Mouse (Mus musculus): ENCODE measurements at regions not wholly inside any gene's neighbourhood (a gene's known extent, or its start where the extent isn't known, plus 50 kb on each side); places are given as distances from the start of the nearest gene placed in this dataset.

DNA sequence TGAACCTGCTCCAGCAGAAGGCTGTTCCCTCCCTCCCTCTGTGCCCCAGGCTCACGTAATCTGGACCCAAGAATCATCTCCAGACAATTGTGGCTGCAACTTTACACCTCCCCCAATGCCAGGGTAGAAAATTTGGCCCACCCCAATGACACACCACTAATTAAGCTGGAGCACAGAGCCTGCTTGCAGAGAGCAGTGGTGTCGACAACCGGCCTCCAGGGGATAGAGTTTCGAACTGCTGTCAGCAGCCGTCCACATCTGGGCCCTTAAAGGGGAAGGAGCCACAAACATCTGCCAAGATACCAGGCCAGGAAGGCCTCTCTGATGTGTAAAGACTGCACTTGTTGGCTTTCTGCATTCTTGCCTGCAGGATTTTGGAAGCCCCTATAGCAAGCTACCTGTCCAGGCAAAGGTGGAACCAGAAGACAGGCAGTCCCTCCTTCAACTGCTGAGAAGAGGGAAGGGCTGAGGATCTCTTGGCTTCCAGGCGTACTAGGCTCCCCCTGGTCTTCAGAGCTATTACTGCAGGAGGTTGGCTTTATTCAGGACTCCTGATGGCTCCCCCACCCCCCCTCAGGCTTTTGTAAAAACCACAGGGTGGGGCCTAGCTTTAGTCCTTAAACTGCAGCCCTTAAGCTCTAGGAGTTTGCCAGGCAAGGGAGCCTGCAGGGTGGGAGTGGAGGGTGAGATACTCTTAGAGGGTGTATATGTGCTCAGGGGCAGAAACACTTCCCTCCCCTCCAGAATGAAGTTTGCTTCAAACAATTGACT, 160.5 kb upstream of the Sox11 start:
- DNase-seq (ENCODE audit: low read depth, low spot score) = peak; percentile 27

DNA sequence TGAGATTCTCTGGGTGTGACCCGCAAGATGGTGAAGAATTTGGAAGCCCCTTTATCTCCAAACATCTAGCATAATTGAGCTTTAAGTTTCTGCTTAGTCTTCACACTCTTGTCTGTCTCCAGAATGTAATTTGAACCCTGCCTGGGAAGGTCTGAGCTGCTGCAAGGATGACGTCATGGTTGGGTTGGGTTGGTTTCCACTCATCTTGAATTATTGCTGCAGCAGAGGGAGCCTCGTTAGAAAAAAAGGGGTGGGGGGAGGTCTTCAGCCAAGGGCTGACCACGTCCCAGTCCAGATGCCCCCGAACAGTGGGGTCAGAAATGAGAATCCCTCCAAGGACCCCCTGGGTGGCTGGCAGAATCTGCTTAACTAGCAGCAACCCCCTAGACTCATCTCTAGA, 158.1 kb upstream of the Sox11 start:
- peak; percentile 8 for DNase-seq (ENCODE audit: low read depth, low spot score)

DNA sequence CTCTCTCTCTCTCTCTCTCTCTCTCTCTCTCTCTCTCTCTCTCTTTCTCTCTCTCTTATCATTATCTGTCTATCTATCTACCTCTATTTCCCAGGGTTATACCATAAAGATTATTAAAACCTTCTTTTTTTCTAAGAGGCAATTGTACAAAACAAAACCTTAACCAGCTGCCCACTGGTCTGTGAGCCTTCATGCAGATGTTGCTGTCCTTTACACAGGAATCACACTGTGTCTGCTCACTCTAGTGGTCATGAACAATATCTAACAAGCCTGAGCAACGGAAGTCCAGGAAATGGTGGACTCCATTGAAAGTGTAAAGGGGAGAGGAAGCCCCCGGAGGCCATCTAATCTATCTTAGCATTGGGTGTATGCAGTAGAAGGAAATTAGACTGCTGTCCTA, 156.9 kb upstream of the Sox11 start:
- no peak for DNase-seq (ENCODE audit: low read depth, low spot score)

DNA sequence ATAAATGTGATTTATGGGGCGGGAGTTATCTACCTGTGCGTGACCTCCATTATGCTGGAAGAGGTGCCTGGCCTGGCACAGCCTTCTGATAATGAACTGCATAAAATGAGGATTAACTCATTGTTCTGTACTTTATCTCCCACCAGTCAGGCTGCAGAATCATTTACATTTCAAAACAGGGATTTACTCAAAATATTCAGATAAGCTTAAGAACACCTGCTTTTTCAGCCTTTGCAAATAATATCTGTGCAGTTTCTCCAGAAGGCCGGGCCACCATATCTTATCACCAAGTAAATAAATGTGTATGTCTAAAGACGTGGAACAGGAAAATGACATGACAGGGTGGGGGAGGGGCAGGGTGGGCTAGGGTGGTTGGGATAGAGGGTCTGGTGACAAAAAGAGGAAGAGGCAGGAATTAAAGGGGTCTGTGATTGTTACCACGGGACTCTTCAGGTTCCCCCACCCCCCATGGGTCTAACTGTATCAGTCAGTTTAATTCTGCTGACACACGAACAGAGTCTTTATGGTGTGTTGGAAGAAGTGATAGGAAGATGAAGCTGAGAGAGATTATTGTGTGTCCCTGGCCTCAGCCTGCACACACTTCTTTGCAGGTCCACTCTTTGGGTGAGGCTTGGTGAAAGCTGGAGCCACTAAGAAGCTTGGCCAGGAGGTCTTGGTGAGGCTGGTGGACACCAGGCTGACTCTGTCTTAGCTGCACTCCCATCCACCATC, 154.6 kb upstream of the Sox11 start:
- DNase-seq (ENCODE audit: low read depth, low spot score) = no peak

DNA sequence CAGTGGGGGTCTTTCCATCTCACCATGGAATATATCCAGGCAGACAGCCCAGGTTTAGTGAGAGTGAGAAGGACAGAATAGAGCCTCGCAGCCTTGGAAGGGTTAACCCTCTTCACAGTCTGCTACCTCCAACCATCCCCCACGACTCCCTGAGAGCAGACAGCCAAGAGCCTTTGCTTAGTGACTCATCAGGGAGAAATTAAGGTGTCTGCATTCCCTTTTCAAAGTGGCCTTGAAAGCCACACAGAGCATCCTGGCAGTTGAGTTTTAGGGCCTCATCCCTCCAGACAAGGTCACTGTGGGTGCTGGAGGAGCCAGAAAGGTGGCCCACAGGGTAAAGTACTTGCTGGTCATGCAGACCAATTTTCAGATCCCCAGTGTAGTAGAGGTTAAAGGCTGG, 149.9 kb upstream of the Sox11 start:
- DNase-seq (ENCODE audit: low read depth, low spot score) = no peak

DNA sequence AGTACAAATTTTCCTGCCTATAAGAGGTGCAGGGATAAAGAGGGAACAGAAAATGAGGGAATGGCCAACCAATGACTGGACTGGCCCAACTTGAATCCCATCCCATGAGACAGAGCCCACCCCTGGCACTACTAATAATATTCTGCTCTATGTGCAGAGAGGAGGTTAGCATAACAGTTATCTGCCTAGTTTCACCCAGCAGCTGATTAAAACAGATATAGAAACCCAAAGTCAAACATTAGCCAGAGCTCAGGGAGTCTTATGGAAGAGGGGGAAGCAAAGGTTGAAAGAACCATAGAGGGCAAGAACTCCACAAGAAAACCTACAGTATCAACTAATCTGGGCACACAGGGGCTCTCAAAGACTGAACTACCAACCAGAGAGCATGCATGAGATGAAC, 138.9 kb upstream of the Sox11 start:
- DNase-seq (ENCODE audit: low read depth, low spot score) = no peak

DNA sequence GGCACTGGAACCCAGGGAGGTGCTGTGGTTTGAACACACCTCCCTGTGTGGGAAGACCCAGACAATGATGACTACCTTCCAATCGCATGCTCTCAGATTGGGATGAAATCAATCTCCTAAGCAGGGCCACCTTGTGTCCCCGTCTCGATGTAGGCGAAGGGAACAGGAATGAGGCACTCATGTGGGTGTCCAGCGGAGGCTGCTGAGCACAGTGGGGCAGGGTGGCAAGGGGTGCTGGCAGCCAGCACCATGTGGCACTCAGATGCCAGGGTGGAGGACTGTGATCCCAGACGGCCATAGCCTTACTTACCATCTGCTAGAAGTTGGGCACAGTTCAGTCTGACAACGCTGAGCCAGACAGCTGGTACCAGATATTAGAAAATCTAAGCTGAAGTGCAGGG, 137.2 kb upstream of the Sox11 start:
- no peak for DNase-seq (ENCODE audit: low read depth, low spot score)

DNA sequence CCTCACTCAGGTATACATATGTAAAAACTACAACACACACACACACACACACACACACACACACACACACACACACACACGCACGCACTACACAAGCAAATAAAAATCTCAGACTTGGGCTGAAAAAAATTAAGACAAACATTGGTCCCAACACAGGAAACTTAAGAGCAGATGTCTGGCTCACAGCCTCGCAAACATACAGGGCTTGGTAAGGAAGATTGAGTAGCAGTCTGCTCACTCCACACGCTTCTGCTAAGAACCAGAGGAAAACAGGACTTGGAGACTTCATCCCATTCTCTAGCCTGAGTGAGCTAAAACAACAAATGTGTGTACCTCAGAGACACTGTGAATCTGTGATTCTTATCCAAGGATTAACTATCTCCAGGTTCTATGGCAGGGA, 132.3 kb upstream of the Sox11 start:
- DNase-seq (ENCODE audit: low read depth, low spot score) = no peak

DNA sequence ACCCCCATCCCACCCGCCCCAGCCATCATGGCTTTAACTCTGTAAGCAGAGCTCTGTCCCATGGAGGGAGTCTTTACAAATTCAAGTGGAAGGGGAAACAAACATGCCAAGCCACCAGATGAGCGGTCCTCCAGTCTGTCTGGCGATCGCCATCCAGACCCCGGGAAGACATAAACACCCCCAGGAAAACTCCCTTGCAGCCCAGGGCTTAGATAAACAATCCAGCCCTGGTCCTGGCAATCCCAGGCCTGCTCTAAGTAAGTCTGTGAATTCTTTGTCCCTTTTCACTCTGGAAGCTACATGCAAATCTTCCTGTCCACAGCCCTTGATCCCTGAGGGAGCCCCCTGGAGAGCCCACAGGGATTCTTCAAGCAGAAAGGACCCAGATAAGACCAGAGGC, 129.2 kb upstream of the Sox11 start:
- DNase-seq (ENCODE audit: low read depth, low spot score) = no peak

DNA sequence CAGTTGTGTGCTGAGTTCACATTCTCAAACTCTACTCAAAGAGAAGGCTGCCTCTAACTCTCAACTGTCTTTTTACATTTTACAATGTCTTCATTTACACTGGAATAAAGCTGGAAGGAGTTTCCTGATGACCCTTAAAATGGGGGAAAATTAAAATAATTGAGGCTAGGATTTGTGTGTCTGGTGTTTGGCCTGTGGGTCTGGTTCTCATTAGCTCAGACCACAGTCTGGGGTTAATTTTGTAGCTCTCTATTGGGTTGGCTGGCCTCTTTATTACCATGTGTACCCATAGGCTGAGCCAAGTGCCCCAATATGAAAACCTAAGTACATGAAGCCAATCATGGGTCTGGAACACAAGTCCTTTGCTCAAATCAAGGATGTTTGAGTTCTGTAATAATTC, 128.0 kb upstream of the Sox11 start:
- no peak for DNase-seq (ENCODE audit: low read depth, low spot score)

DNA sequence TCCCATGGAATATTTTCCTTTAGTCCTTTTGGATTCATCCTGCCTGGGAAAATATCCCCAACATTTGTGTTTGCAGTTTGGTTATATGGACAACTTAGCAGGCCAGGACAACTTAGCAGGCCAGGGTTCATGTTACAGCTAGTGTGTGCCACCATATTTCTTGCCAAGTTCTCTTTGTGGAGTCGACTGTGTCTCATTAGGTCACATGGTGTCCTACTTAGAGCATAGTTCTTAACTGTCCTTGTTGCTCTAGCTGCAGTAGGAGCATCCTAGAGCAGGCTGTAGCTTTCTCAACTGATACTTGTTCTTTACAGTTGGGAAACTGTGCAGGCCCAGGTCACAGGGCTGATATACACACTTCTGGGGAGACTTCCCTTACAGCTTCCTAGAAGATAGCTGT, 126.4 kb upstream of the Sox11 start:
- peak; percentile 4 for DNase-seq (ENCODE audit: low read depth, low spot score)

DNA sequence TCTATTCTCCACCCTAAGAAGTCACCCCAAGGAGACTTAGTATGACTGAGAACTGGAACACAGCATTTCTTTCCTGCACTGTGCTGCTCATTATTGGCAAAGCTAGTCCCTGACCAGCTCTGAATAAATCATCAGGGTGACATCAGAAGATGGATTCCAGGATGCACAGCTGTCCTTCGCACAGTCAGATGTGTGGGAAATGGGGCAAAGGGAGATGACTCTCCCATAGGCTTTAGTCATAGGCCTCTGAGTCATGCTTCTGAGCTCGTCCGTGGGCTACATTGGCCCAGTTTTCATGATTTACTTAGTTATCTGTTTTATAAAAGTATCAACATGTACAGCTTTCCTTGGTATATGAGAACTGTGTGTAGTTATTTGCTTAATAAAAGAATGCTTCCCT, 125.8 kb upstream of the Sox11 start:
- DNase-seq (ENCODE audit: low read depth, low spot score) = peak; percentile 39

DNA sequence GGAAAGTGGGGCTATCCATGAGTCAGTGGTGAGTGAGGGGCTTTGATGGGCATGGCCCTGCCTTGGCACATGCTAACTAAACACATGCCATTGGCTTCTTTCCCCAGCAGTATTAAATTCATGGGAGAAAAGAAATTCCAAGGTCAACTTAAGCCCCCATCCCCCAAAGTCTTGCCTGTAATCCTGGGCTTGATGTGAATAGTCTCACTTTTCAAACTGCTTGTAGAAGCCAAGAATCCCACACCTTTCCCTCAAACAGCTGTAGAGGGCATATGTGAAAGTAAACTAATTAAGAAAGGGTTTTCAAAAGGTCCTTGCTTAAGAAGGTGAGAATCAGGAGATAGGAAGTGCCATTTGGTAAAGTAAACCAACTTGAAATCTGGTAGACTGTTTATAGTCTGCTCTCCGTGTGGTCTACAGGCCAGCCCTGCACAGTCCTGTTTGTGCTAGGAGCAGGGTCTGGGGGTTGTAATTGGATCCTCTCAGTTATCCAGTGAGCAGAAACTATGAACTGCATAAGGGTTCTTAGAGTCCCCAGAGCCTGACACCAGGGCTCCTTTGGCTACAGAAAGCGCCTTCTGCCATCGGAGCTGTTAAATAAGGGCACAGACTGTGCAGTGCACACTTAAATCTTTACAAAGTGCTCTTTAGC, 123.3 kb upstream of the Sox11 start:
- no peak for DNase-seq (ENCODE audit: low read depth, low spot score)

DNA sequence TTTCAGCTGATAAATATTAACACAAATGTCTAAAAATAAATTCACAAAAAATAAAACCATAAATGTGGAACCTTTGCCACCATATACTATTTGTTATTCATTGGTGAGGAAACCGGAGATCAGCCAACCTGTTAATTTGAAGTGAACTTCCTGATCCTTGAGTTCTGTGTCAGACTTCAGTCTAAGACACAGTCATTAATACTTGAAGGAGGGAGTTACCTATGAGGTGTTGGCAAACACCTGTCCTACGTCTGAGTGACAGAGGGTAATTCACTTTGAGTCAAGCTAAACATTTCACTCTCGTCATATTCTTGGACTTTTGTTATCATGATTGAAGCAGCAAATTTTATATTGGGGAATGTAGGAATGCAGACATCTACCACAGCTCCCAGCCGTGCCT, 116.3 kb upstream of the Sox11 start:
- no peak for DNase-seq (ENCODE audit: low read depth, low spot score)

DNA sequence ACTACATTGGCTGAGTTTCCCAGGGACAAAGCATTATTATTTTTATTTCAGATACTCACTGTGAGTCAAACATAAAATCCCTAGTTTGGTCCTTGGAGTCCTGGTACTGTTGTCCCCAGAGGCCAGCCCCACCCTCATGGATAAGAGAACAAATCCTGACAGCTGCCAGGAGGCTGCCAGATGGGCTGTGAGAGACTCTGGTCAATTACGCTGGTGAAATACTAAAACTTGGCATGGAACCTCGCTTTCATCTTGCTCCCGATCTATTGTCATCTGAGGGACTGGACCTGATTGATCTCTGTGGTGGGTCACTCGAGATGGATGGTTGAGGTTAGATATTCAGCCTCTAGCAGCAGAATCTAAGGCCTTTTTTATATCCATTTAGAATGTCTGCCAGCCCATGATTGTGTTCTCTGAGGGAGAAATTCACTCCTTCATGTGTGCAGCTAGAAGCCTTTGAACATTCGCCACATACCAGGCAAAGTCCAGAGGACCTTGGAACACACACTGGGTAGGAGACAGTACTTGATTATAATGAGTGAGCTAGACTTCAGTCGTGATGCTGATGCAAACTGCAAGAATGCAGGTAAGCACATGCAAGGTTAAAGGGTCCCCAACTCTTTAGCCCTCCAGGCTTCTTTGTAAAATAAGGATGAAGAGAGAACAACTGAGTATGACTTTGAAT, 95.4 kb upstream of the Sox11 start:
- DNase-seq (ENCODE audit: low read depth, low spot score) = no peak

DNA sequence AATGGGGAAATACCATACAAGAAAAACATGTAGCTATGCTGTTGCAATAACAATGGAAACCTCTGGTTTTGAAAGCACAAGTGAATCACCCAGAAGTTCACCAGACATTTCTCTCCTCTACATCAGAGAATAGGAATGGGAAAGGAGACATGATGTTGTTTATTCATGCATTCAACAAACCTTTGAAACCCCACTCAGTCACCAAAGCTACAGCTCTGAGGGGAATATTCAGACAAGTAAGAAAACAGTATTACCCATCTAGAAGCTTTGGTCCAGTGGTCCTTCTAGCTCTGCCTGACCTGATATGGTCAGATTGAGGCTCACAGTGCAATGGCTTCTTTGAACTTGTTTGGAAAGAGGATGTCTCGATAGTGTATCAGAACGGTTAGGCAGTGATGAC, 89.0 kb upstream of the Sox11 start:
- DNase-seq (ENCODE audit: low read depth, low spot score) = no peak

DNA sequence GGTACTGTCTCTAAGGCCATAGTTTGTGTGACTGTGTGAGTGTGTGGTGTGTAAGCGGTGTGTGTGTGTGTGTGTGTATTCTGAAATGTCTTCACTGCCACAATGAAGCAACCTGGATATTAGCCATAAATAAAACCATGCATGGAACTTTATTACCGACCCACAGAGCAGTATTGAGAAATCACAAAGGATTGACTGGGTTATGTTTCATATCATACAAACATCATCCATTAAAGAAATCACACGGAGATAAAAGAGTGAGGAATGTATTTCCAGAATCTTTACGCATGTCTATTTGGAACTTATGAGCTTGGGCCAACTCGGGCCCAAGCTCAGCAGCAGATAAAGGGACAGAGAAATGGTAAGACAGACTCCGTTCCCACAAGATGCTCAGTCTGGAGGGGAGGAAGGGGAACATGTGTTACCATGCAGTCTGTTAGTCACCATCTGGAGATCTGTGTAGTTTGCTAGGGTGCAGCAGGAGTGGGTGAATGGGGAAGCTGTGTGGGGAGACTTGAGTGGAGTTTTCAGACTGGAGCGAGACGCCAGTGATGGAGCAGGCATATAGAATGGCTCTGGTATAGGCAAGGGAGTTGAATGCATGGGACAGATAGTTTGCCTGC, 75.1 kb upstream of the Sox11 start:
- DNase-seq (ENCODE audit: low read depth, low spot score) = no peak

DNA sequence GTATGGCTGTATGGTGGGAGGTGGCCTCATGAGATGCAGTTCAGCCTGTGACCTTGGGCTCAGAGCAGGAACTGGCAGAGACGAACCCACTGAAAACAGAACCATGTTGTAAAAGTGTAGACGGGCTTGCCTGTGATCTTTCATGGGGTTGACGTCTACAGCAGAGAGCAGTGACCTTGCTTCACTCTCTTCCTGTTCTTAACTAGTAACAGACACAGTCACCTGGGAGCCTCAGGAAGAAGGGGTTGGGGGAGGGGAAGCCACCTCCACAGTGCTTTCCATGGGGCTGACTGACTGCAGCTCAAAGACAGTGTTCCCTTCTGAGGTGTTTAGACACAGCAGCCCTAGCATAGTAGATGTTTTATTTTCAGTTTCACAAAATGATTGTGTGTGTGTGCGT, 68.2 kb upstream of the Sox11 start:
- no peak for DNase-seq (ENCODE audit: low read depth, low spot score)

DNA sequence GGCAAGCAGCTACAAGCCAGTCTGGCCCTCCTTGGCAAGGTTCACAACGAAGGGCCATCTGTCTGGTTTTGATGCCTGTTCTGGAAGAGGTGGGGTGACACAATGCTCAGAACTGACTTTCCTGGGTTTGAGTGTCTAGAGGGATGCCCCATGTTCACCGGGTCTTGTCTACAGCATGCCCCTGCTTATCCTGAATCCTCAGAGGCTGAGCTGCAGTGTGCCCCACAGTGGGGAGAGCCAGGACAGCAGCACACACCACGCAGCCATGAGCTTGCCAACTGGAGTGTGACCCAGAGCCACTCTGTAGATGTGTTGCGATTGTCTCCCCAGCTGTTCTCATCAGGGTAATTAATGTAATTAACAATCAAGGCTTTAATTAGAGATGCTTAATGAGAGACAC, 66.1 kb upstream of the Sox11 start:
- DNase-seq (ENCODE audit: low read depth, low spot score) = no peak

DNA sequence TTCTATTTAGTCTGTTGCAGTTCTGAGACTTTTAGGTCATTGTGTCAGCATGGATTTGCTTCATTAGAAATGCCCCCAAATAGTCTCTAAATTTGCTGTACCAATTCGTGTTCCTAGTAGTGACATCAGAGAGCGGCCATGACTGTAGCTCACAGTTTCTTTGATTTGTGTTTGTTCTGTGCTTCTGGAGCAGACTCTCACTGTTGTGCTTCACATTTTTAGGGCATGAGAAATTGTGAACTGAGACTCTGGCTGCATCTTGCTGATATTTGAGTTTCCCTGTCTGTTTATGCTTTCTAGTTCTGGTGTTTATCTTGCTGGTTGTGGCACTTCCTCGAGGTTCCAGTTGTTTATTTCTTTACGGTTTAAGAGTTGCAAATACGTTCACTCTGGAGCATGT, 57.0 kb upstream of the Sox11 start:
- DNase-seq (ENCODE audit: low read depth, low spot score) = no peak
